Mouse (Mus musculus) stomach, embryonic 14.5 days (tissue): ENCODE results near the gene Cobll1. TPM values are rescaled to one million over a fixed set of nuclear protein-coding genes. Genes with fewer than 3 reads are reported as not detected.

Experiments
- ATAC-seq: fragments of 200-750 bp; cut with Nextera tagmentation; 2 replicates; pipeline ENCODE4 v1.8.0; 2017; ENCODE audit warnings: low read depth, moderate TSS enrichment; ENCODE audit not compliant: insufficient number of reproducible peaks, insufficient read depth, low FRiP score
- H3K27ac ChIP-seq: fragments of 300-500 bp; sonication (generic); 2 replicates; pipeline ENCODE4 v1.5.1; 2014; ENCODE audit warnings: mild to moderate bottlenecking, low read length, moderate library complexity, mixed read lengths
- H3K27me3 ChIP-seq: fragments of 300-500 bp; sonication (generic); 2 replicates; pipeline ENCODE4 v1.6.1; 2014; ENCODE audit warnings: low read length, control low read depth, mixed read lengths; ENCODE audit not compliant: control insufficient read depth, insufficient read depth
- H3K36me3 ChIP-seq: fragments of 300-500 bp; sonication (generic); 2 replicates; pipeline ENCODE4 v1.6.1; 2014; ENCODE audit warnings: mild to moderate bottlenecking, control low read depth, low read length, moderate library complexity, mixed read lengths; ENCODE audit not compliant: control insufficient read depth, insufficient read depth
- H3K4me1 ChIP-seq: fragments of 300-500 bp; sonication (generic); 2 replicates; pipeline ENCODE4 v1.6.1; 2014; ENCODE audit warnings: low read length, control low read depth, mixed read lengths; ENCODE audit not compliant: control insufficient read depth, insufficient read depth
- H3K4me2 ChIP-seq: fragments of 300-500 bp; sonication (generic); replicated peaks from 2 replicates; pipeline ENCODE4 v1.6.1; 2014; ENCODE audit warnings: low read depth, low read length, control low read depth
- H3K4me3 ChIP-seq: fragments of 300-500 bp; sonication (generic); 2 replicates; pipeline ENCODE4 v1.5.1; 2014; ENCODE audit warnings: low read depth, low read length, control low read depth
- H3K9ac ChIP-seq: fragments of 300-500 bp; sonication (generic); replicated peaks from 2 replicates; pipeline ENCODE4 v1.6.1; 2014; ENCODE audit warnings: low read depth, mild to moderate bottlenecking, control low read depth, low read length, moderate library complexity, mixed read lengths
- H3K9me3 ChIP-seq: fragments of 300-500 bp; sonication (generic); 2 replicates; pipeline ENCODE4 v1.6.1; 2016; ENCODE audit warnings: low read depth, low read length, control low read depth; ENCODE audit not compliant: control insufficient read depth
- WGBS: fragments of 180-500 bp; shearing (Covaris S2); extraction: QIAGEN DNeasy Blood & Tissue Kit; methylation state at CpG from one replicate; pipeline ENCODE4 v1.1.7; 2014; 5-methylcytosine and 5-hydroxymethylcytosine counted together
- polyA plus RNA-seq: library from polyadenylated mRNA; unstranded; fragments of >200 nt; fragmentation: Nextera tagmentation; extraction: Ambion mirVana; gene quantifications from 2 replicates; pipeline ENCODE4 v1.2.1, GENCODE M21; 2014

Gene Cobll1
- polyA plus RNA-seq, 1 experiment from 2014 or later: 17.2 TPM

DNA sequence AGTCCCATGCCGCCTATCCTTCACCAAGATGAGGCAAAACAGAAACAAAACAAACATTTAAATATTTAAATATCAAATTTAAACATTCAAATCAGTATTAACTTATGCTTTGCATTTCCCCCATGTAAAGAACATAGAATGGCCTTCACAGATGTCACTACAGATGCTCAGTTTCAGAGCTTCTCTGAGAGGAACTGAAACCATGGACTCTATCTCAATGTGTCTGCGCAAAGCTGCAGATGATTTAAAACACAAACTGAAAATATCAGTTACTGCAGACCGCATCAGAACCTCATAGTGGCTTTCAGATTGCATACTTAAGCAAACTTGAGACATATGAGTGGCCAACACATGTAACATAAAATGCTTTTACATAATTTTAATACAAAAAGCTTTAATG, 40.6 kb downstream of the Cobll1 start:
- WGBS: 89% methylated on average over 3 of the region's 3 CpGs
- Histone ChIP-seq H3K27me3 (no peaks in the 10 kb centered on the region), H3K4me1 (no peaks in the 10 kb centered on the region), H3K9me3 (no peaks in the 10 kb centered on the region), H3K36me3 (no peaks in the 10 kb centered on the region), H3K9ac (no peak overlapping the region), H3K27ac (no peak overlapping the region), H3K4me3 (no peak overlapping the region), H3K4me2 (no peak overlapping the region)
- no peak for ATAC-seq

DNA sequence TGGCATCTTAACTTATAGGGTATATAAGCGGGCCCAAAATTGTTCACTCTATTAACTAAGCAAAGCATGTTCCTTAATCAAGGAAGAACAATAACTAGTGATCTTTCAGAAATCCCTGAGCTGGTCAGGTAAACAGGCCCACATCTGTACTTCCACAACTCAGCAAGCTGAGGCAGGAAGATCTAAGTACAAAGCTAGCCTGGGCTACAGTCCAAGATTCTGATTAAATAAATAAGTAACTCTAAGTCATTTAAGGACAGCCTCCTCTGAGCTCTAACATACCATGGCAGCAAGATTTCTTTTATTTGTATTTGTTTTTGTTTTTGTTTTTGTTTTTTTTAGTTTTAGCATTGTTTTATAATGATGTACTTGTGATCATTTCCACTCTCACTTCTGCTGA, 42.2 kb downstream of the Cobll1 start:
- WGBS: 93% methylated on average over 1 of the region's 1 CpGs
- no peak for ATAC-seq
- H3K36me3 ChIP-seq: no peaks in the 10 kb centered on the region
- no peaks in the 10 kb centered on the region for H3K27me3 ChIP-seq
- no peak overlapping the region for H3K27ac ChIP-seq
- H3K4me3 ChIP-seq: no peak overlapping the region
- H3K9me3 ChIP-seq: no peaks in the 10 kb centered on the region
- no peak overlapping the region for H3K9ac ChIP-seq
- H3K4me2 ChIP-seq: no peak overlapping the region
- H3K4me1 ChIP-seq: no peaks in the 10 kb centered on the region

DNA sequence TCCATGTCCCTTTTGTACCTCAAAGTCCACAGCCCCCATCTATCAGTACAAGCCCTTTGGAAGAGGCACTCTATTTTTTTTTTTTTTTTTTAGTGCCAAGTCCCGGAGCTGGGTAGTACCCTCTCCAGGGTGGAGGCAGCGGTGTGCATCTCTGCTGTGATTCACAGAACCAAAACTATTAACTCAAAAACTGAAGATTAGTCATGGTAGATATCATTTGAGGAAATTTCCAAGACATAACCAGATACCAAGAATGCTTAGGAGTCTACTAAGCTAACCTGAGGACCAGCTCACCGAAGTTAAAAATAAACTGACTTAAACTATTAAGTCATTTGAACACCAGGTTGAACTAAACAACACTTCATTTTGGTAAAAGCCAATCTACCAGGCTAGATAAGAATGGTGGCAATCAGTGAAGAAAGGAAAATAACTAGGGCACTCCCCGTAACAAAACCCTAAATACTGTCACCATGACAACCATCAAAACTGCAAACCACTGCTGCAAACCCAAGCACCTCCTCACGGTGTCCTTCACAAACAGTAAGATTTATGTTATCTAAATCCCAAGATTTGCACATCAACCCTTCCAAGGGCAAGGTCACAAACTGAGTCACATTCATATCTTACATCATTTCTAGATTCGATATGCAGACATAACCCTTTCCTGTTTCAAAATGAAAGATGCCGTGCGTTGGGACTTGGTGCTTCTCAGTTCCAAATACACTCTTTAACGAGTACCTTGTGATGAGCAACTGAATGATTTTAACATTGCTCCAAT, 43.8 kb downstream of the Cobll1 start:
- 73% methylated on average over 9 of the region's 9 CpGs for WGBS
- Histone ChIP-seq H3K4me2 (no peak overlapping the region), H3K36me3 (no peaks in the 10 kb centered on the region), H3K27ac (no peak overlapping the region), H3K9me3 (no peaks in the 10 kb centered on the region), H3K4me3 (no peak overlapping the region), H3K4me1 (peaks cover 5% of the 10 kb centered on the region), H3K27me3 (no peaks in the 10 kb centered on the region), H3K9ac (no peak overlapping the region)
- no peak for ATAC-seq

DNA sequence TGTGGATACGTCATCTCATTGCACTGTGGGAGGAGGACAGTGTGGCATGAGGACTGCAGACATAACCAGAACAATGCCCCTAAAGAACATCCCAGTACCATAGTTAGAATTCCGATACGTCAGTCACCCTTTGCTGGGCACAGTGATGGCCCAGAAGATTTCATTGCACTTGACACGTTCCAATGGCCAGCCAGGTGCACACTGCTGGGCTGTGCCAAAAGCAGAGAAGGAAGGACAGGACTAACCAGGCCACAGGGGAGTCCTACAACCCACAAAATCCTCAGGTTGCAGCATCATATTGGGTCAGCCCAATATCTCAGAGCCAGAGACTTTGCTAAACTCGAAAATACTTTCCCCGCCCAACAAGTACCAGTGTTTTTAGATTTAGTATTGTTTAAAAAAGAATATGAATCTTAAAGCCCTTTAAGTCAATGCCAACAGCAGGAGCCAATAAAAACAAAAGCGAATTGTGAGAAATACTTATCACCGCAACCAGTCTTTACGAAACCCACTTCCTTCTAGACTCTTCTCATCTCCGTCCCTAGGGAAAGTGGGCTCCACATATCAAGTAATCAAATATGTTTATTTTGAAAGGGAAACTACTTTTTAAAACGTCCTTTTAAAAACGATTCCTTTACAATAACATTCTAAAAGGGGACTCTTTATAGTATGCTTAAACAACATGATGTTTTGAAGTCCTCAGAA, 46.0 kb downstream of the Cobll1 start:
- Histone ChIP-seq H3K9me3 (no peaks in the 10 kb centered on the region), H3K27me3 (no peaks in the 10 kb centered on the region), H3K4me3 (no peak overlapping the region), H3K9ac (no peak overlapping the region), H3K36me3 (no peaks in the 10 kb centered on the region), H3K4me1 (peaks cover 5% of the 10 kb centered on the region), H3K4me2 (no peak overlapping the region), H3K27ac (no peak overlapping the region)
- no peak for ATAC-seq
- WGBS: 74% methylated on average over 12 of the region's 12 CpGs

DNA sequence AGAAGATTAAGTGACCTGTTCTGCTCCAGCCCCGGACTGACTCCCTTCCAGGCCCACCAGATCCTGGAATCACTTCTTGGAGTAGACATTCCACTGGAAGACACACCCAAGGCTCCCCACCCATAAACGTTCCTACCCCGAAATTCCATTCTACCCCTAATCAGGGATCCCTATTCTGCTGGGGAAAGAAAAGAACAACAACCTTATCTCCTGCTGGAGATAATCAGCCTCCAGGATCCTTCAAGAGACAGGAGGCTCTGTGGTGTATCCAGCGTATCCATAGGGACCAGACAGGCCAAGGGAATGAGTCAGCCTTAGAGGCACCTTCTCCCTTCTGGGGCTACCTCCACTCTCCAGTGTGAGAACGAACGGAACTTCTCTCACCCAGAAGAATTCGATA, 47.8 kb downstream of the Cobll1 start:
- Histone ChIP-seq H3K36me3 (no peaks in the 10 kb centered on the region), H3K4me3 (no peak overlapping the region), H3K27ac (no peak overlapping the region), H3K27me3 (no peaks in the 10 kb centered on the region), H3K4me1 (peaks cover 5% of the 10 kb centered on the region), H3K9ac (no peak overlapping the region), H3K9me3 (no peaks in the 10 kb centered on the region), H3K4me2 (no peak overlapping the region)
- ATAC-seq: peak; percentile 65; the same call in 1 of the 2 replicates
- WGBS: 26% methylated on average over 7 of the region's 7 CpGs

DNA sequence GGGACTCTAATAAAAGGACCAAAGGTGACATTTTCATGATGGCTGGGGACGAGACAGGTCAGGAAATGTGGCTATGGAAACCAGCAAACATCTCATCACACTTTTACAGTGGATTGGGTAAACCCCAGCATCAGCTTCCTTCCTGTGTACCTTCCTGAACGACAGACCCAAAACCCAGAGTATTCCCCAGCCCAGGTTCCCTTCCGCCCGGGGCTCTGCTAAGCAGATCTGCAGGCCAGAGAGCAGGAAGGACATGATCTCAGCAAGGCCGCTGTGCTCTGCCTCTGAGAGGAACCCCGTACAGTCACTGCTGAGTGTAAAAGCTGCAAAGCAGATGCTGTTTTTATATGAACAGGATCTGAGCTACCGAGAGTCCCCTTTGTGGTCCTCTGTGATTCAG, 49.9 kb downstream of the Cobll1 start:
- Histone ChIP-seq H3K27ac (peak overlapping the region; percentile 22; the same call in 1 of the 2 replicates), H3K9me3 (no peaks in the 10 kb centered on the region), H3K4me2 (no peak overlapping the region), H3K27me3 (no peaks in the 10 kb centered on the region), H3K4me1 (peaks cover 5% of the 10 kb centered on the region), H3K4me3 (no peak overlapping the region), H3K9ac (no peak overlapping the region), H3K36me3 (no peaks in the 10 kb centered on the region)
- WGBS: 60% methylated on average over 7 of the region's 7 CpGs
- peak; percentile 29; the same call in 1 of the 2 replicates for ATAC-seq

DNA sequence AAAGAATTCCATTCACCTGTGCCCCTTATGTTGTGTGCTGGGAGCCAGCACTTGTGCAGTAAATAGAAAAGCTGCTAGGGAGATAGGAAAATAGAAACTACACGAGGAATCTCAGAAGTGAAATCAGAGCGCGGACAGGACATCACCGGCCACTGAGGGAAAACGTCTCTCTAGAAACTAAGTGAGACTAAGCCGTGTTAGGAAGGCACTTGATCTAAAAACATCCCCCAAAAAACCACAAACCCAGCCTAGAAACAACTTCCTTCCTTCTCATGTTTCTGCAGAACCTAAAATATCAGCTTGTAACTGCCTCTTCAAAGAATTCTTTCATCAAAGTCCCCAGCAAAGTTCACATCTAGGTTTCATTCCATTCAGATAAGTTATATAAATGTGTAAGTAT, 50.6 kb downstream of the Cobll1 start:
- WGBS: 62% methylated on average over 6 of the region's 6 CpGs
- Histone ChIP-seq H3K36me3 (no peaks in the 10 kb centered on the region), H3K4me2 (no peak overlapping the region), H3K27ac (no peak overlapping the region), H3K9me3 (no peaks in the 10 kb centered on the region), H3K9ac (no peak overlapping the region), H3K4me1 (peaks cover 5% of the 10 kb centered on the region), H3K27me3 (no peaks in the 10 kb centered on the region), H3K4me3 (no peak overlapping the region)
- no peak for ATAC-seq

DNA sequence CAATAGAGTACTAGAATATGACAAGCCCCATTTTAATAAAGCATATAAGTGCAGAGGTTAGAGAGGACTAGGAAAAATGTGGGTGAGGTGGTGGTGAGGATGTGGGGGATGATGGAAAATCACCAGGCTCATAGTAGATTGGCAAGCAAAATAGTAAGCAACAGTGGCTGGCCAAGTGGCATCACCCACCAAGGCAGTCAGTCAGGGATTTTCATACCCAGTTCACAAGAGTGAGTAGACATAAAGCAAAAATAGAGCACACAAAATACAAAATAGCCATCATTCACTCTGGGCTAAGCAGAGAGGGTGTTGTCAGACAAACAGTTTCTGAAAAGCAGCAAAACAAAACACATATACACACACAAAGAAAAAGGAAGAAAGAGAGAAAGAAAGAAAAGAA, 51.6 kb downstream of the Cobll1 start:
- peaks cover 5% of the 10 kb centered on the region for H3K4me1 ChIP-seq
- H3K9ac ChIP-seq: no peak overlapping the region
- H3K27ac ChIP-seq: no peak overlapping the region
- H3K9me3 ChIP-seq: no peaks in the 10 kb centered on the region
- H3K4me3 ChIP-seq: no peak overlapping the region
- no peak for ATAC-seq
- H3K27me3 ChIP-seq: no peaks in the 10 kb centered on the region
- H3K36me3 ChIP-seq: no peaks in the 10 kb centered on the region
- no peak overlapping the region for H3K4me2 ChIP-seq
